23 mouse cellular contexts compared by ENCODE assay signal in the genomic region with DNA sequence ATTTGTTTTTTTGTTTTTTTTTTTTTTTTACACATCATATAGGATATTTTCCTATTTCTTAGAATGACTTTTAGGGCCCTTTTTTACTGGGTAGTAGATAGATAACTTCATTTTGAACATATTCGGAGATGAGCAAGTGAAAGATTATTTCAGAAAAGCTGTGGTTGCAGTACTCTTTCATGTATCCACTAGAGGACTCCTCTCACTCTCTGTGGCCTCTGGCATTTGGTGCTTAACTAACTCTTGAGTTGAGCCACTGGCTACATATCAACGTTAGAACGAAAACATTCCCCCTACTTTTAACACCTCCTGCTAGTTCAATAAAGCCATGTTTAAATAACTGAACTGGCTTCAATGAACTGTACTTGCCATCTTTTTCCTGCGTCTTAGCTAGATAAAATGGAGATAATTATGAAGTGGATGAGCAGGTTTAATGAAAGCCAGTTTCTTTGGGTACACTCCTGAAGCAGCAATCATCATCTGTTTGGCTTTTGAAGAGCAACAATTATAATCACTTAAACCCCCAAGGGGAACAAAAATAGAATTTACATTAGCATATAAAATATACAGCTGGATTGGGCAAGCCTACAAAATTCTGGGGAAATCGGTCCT. TPM values are rescaled to one million over a fixed set of nuclear protein-coding genes. Genes with fewer than 3 reads are reported as not detected.
A peak's percentile ranks its signal among the peaks of the same experiment; 100 is the strongest.
DNase-seq lines count a peak whose midpoint lies in the region; ATAC-seq and TF ChIP-seq lines count a peak whose summit lies in the region.
"Had no signal": no experiment of that assay in that cellular context is flagged by ENCODE, and none has a peak within 500 bp of the region (broad histone marks: within the 10 kb centered on the region; RNA-seq: fewer than 3 reads in every experiment).

No protein-coding gene starts in this region.

- no peak overlapping the region for H3K27ac ChIP-seq in forebrain, embryonic 14.5 days (ENCODE audit: low read depth, low read length)
- no peak overlapping the region for H3K27ac ChIP-seq in forebrain, embryonic 16.5 days (ENCODE audit: low read length)
- H3K27ac ChIP-seq in hindbrain, postnatal 0 days, result no peak overlapping the region
- no peak overlapping the region for H3K27ac ChIP-seq in hindbrain, embryonic 16.5 days (ENCODE audit: low read depth, low read length)
- H3K27ac ChIP-seq in midbrain, postnatal 0 days (ENCODE audit: low read depth, low read length), result no peak overlapping the region
- H3K27ac ChIP-seq in midbrain, embryonic 16.5 days (ENCODE audit: low read length), result no peak overlapping the region
- H3K27ac ChIP-seq: embryonic facial prominence, embryonic 12.5 days; forebrain, embryonic 15.5 days; hindbrain, embryonic 13.5 days had no signal

- peak; percentile 46 for ATAC-seq in forebrain, embryonic 14.5 days
- no peak for ATAC-seq in forebrain, embryonic 16.5 days
- no peak for ATAC-seq in hindbrain, postnatal 0 days
- no peak for ATAC-seq in hindbrain, embryonic 16.5 days
- ATAC-seq in midbrain, postnatal 0 days (ENCODE audit: low FRiP score), result no peak
- ATAC-seq in midbrain, embryonic 16.5 days, result no peak
- ATAC-seq: forebrain, embryonic 15.5 days; inflammation-experienced regulatory T-cells, adult 6 months; intestine, postnatal 0 days had no signal

- no peaks in the 10 kb centered on the region for H3K4me1 ChIP-seq in forebrain, embryonic 14.5 days (ENCODE audit: control insufficient read depth, insufficient read depth, low read length)
- no peaks in the 10 kb centered on the region for H3K4me1 ChIP-seq in forebrain, embryonic 16.5 days (replicated peaks; ENCODE audit: control insufficient read depth, insufficient read depth, low read length)
- no peaks in the 10 kb centered on the region for H3K4me1 ChIP-seq in hindbrain, postnatal 0 days (ENCODE audit: insufficient read depth, low read length)
- H3K4me1 ChIP-seq in hindbrain, embryonic 16.5 days (ENCODE audit: control insufficient read depth, insufficient read depth, low read depth, low read length), result no peaks in the 10 kb centered on the region
- H3K4me1 ChIP-seq in midbrain, postnatal 0 days (ENCODE audit: insufficient read depth, low read length), result no peaks in the 10 kb centered on the region
- H3K4me1 ChIP-seq in midbrain, embryonic 16.5 days (ENCODE audit: control insufficient read depth, insufficient read depth, low read length), result no peaks in the 10 kb centered on the region
- H3K4me1 ChIP-seq: embryonic facial prominence, embryonic 12.5 days; forebrain, embryonic 15.5 days had no signal

- H3K9ac ChIP-seq in forebrain, embryonic 14.5 days (ENCODE audit: low read length), result no peak overlapping the region
- no peak overlapping the region for H3K9ac ChIP-seq in forebrain, embryonic 16.5 days (replicated peaks; ENCODE audit: low read depth, low read length)
- H3K9ac ChIP-seq in hindbrain, postnatal 0 days (replicated peaks; ENCODE audit: low read length), result no peak overlapping the region
- no peak overlapping the region for H3K9ac ChIP-seq in hindbrain, embryonic 16.5 days (ENCODE audit: low read depth, low read length)
- no peak overlapping the region for H3K9ac ChIP-seq in midbrain, postnatal 0 days (replicated peaks; ENCODE audit: low read length, poor library complexity, severe bottlenecking)
- no peak overlapping the region for H3K9ac ChIP-seq in midbrain, embryonic 16.5 days (ENCODE audit: low read depth, low read length)
- H3K9ac ChIP-seq: embryonic facial prominence, embryonic 12.5 days; forebrain, embryonic 15.5 days; hindbrain, embryonic 13.5 days had no signal

- peak; percentile 46 for TF ChIP-seq CTCF in hindbrain, postnatal 0 days (IDR thresholded peaks at IDR 0.05; ENCODE audit: low read depth)
- peak; percentile 55 for TF ChIP-seq CTCF in midbrain, postnatal 0 days (IDR thresholded peaks at IDR 0.05)

- H3K4me3 ChIP-seq in forebrain, embryonic 14.5 days (ENCODE audit: low read depth, low read length), result no peak overlapping the region
- no peak overlapping the region for H3K4me3 ChIP-seq in forebrain, embryonic 16.5 days (replicated peaks; ENCODE audit: low read length)
- no peak overlapping the region for H3K4me3 ChIP-seq in hindbrain, postnatal 0 days (ENCODE audit: low read length)
- no peak overlapping the region for H3K4me3 ChIP-seq in hindbrain, embryonic 16.5 days (ENCODE audit: low read length)
- H3K4me3 ChIP-seq in midbrain, postnatal 0 days (ENCODE audit: low read depth, low read length), result no peak overlapping the region
- H3K4me3 ChIP-seq in midbrain, embryonic 16.5 days (ENCODE audit: low read depth, low read length), result no peak overlapping the region
- H3K4me3 ChIP-seq: embryonic facial prominence, embryonic 12.5 days; forebrain, embryonic 15.5 days; hindbrain, embryonic 13.5 days had no signal

- DNase-seq in forebrain, embryonic 14.5 days (ENCODE audit: low spot score), result peak; percentile 42
- peak; percentile 31 for DNase-seq in hindbrain, postnatal 0 days (ENCODE audit: low spot score)
- DNase-seq in midbrain, postnatal 0 days (ENCODE audit: low spot score), result peak; percentile 22
- DNase-seq in embryo, embryonic 9.5 days (ENCODE audit: extremely low spot score), result no peak
- DNase-seq: adrenal gland, adult 8-10 months; adrenal gland, postnatal 36 days; cerebellum, adult 11 months; cerebellum, adult 8-10 months; cerebellum, postnatal 14 days; embryo, embryonic 11 days; gastrocnemius, postnatal 36 days; heart, adult 11 months; heart, postnatal 10 days; heart, postnatal 4 days had no signal

- H3K27me3 ChIP-seq in forebrain, embryonic 14.5 days (replicated peaks; ENCODE audit: control insufficient read depth, insufficient read depth, low read length), result no peaks in the 10 kb centered on the region
- H3K27me3 ChIP-seq in forebrain, embryonic 16.5 days (replicated peaks; ENCODE audit: control insufficient read depth, insufficient read depth, low read length), result no peaks in the 10 kb centered on the region
- no peaks in the 10 kb centered on the region for H3K27me3 ChIP-seq in hindbrain, postnatal 0 days (ENCODE audit: insufficient read depth, low read length)
- no peaks in the 10 kb centered on the region for H3K27me3 ChIP-seq in hindbrain, embryonic 16.5 days (replicated peaks; ENCODE audit: control insufficient read depth, insufficient read depth, low read length)
- H3K27me3 ChIP-seq in midbrain, postnatal 0 days (ENCODE audit: insufficient read depth, low read length), result no peaks in the 10 kb centered on the region
- H3K27me3 ChIP-seq in midbrain, embryonic 16.5 days (ENCODE audit: control insufficient read depth, insufficient read depth, low read depth, low read length), result no peaks in the 10 kb centered on the region
- H3K27me3 ChIP-seq: CH12.LX; embryonic facial prominence, embryonic 12.5 days; forebrain, embryonic 15.5 days; hindbrain, embryonic 13.5 days had no signal

- no peaks in the 10 kb centered on the region for H3K9me3 ChIP-seq in forebrain, embryonic 14.5 days (replicated peaks; ENCODE audit: control insufficient read depth, low read length)
- no peaks in the 10 kb centered on the region for H3K9me3 ChIP-seq in forebrain, embryonic 16.5 days (ENCODE audit: control insufficient read depth, low read length)
- no peaks in the 10 kb centered on the region for H3K9me3 ChIP-seq in hindbrain, postnatal 0 days (ENCODE audit: low read length)
- H3K9me3 ChIP-seq in hindbrain, embryonic 16.5 days (ENCODE audit: control insufficient read depth, low read length), result no peaks in the 10 kb centered on the region
- no peaks in the 10 kb centered on the region for H3K9me3 ChIP-seq in midbrain, postnatal 0 days (ENCODE audit: low read length)
- H3K9me3 ChIP-seq in midbrain, embryonic 16.5 days (replicated peaks; ENCODE audit: control insufficient read depth, low read length, poor library complexity, severe bottlenecking), result no peaks in the 10 kb centered on the region
- H3K9me3 ChIP-seq: embryonic facial prominence, embryonic 12.5 days; forebrain, embryonic 15.5 days; hindbrain, embryonic 13.5 days had no signal

- WGBS in forebrain, embryonic 14.5 days, result 63% methylated on average over 5 of the region's 5 CpGs
- WGBS in forebrain, embryonic 16.5 days, result 52% methylated on average over 5 of the region's 5 CpGs
- 66% methylated on average over 5 of the region's 5 CpGs for WGBS in hindbrain, postnatal 0 days
- 59% methylated on average over 5 of the region's 5 CpGs for WGBS in hindbrain, embryonic 16.5 days
- WGBS in midbrain, postnatal 0 days, result 45% methylated on average over 5 of the region's 5 CpGs
- WGBS in midbrain, embryonic 16.5 days, result 50% methylated on average over 5 of the region's 5 CpGs

- H3K4me2 ChIP-seq in forebrain, embryonic 14.5 days (ENCODE audit: low read length), result no peak overlapping the region
- H3K4me2 ChIP-seq in forebrain, embryonic 16.5 days (ENCODE audit: low read length), result no peak overlapping the region
- H3K4me2 ChIP-seq in hindbrain, postnatal 0 days (ENCODE audit: low read depth, low read length), result no peak overlapping the region
- no peak overlapping the region for H3K4me2 ChIP-seq in hindbrain, embryonic 16.5 days (ENCODE audit: low read length)
- H3K4me2 ChIP-seq in midbrain, postnatal 0 days (ENCODE audit: low read depth, low read length, poor library complexity, severe bottlenecking), result no peak overlapping the region
- H3K4me2 ChIP-seq in midbrain, embryonic 16.5 days (ENCODE audit: low read length), result no peak overlapping the region
- H3K4me2 ChIP-seq: embryonic facial prominence, embryonic 12.5 days; forebrain, embryonic 15.5 days; hindbrain, embryonic 13.5 days had no signal

- H3K36me3 ChIP-seq in forebrain, embryonic 14.5 days (ENCODE audit: control insufficient read depth, insufficient read depth, low read length), result no peaks in the 10 kb centered on the region
- H3K36me3 ChIP-seq in forebrain, embryonic 16.5 days (ENCODE audit: control insufficient read depth, insufficient read depth), result no peaks in the 10 kb centered on the region
- H3K36me3 ChIP-seq in hindbrain, postnatal 0 days (ENCODE audit: insufficient read depth, low read length), result no peaks in the 10 kb centered on the region
- H3K36me3 ChIP-seq in hindbrain, embryonic 16.5 days (ENCODE audit: control insufficient read depth, insufficient read depth, low read length), result no peaks in the 10 kb centered on the region
- no peaks in the 10 kb centered on the region for H3K36me3 ChIP-seq in midbrain, postnatal 0 days (ENCODE audit: insufficient read depth, low read length)
- no peaks in the 10 kb centered on the region for H3K36me3 ChIP-seq in midbrain, embryonic 16.5 days (ENCODE audit: control insufficient read depth, insufficient read depth, low read length)
- H3K36me3 ChIP-seq: embryonic facial prominence, embryonic 12.5 days; forebrain, embryonic 15.5 days; hindbrain, embryonic 13.5 days had no signal

RNA-seq across cellular contexts. Expression of gene Elavl2, which starts 8.5 kb away (rescaled TPM):
- 134 and 140 TPM in 2 replicates for polyA plus RNA-seq in forebrain, embryonic 14.5 days (2014; fragmentation: Nextera tagmentation; extraction: Ambion mirVana)
- polyA plus RNA-seq in forebrain, embryonic 16.5 days (2015; fragmentation: Nextera tagmentation; extraction: Ambion mirVana), result 157 and 164 TPM in 2 replicates
- 72.0 and 93.5 TPM in 2 replicates for total RNA-seq in hindbrain, postnatal 0 days (2014; rRNA removed)
- 97.0 and 100 TPM in 2 replicates for polyA plus RNA-seq in hindbrain, postnatal 0 days (2015; fragmentation: Nextera tagmentation; extraction: Ambion mirVana)
- polyA plus RNA-seq in hindbrain, embryonic 16.5 days (2015; fragmentation: Nextera tagmentation; extraction: Ambion mirVana), result 148 and 151 TPM in 2 replicates
- total RNA-seq in midbrain, postnatal 0 days (2014; rRNA removed), result 80.6 and 96.6 TPM in 2 replicates
- polyA plus RNA-seq in midbrain, postnatal 0 days (2015; fragmentation: Nextera tagmentation; extraction: Ambion mirVana), result 100.0 and 107 TPM in 2 replicates
- polyA plus RNA-seq in midbrain, embryonic 16.5 days (2015; fragmentation: Nextera tagmentation; extraction: Ambion mirVana), result 158 and 161 TPM in 2 replicates
- total RNA-seq: CH12.LX had no signal
